Mouse (Mus musculus) forebrain, embryonic 13.5 days (tissue): Measurements from ENCODE around the gene Gjd3. TPM values are rescaled to one million over a fixed set of nuclear protein-coding genes. Genes with fewer than 3 reads are reported as not detected.
A peak's percentile ranks its signal among the peaks of the same experiment; 100 is the strongest.
"Not testable (repeated sequence)": the region's sequence is repeated elsewhere in the genome, so short reads cannot be mapped to it uniquely, and the experiment has no call there.

ENCODE experiments used
- ATAC-seq: fragments of 200-750 bp; cut with Nextera tagmentation; 2 replicates; pipeline ENCODE4 v1.8.0; 2017
- H3K27ac ChIP-seq: fragments of 300-500 bp; sonication (generic); 2 replicates; pipeline ENCODE4 v1.5.1; 2015; ENCODE audit warnings: inconsistent platforms, mild to moderate bottlenecking, moderate library complexity
- H3K27me3 ChIP-seq: fragments of 300-500 bp; sonication (generic); 2 replicates; pipeline ENCODE4 v1.6.1; 2015; ENCODE audit warnings: mild to moderate bottlenecking, inconsistent platforms
- H3K36me3 ChIP-seq: fragments of 300-500 bp; sonication (generic); 2 replicates; pipeline ENCODE4 v1.6.1; 2015; ENCODE audit warnings: mild to moderate bottlenecking, inconsistent platforms; ENCODE audit not compliant: poor library complexity, severe bottlenecking
- H3K4me1 ChIP-seq: fragments of 300-500 bp; sonication (generic); 2 replicates; pipeline ENCODE4 v1.6.1; 2015; ENCODE audit warnings: inconsistent platforms
- H3K4me2 ChIP-seq: fragments of 300-500 bp; sonication (generic); 2 replicates; pipeline ENCODE4 v1.6.1; 2015; ENCODE audit warnings: inconsistent platforms, mild to moderate bottlenecking, moderate library complexity
- H3K4me3 ChIP-seq: fragments of 300-500 bp; sonication (generic); 2 replicates; pipeline ENCODE4 v1.5.1; 2015; ENCODE audit warnings: mild to moderate bottlenecking, inconsistent platforms
- H3K9ac ChIP-seq: fragments of 300-500 bp; sonication (generic); 2 replicates; pipeline ENCODE4 v1.6.1; 2015; ENCODE audit warnings: mild to moderate bottlenecking, inconsistent platforms
- H3K9me3 ChIP-seq: fragments of 300-500 bp; sonication (generic); replicated peaks from 2 replicates; pipeline ENCODE4 v1.6.1; 2016; ENCODE audit warnings: inconsistent platforms
- WGBS: fragments of 180-500 bp; shearing (Covaris S2); methylation state at CpG from one replicate; pipeline ENCODE4 v1.1.7; 2015; 5-methylcytosine and 5-hydroxymethylcytosine counted together
- polyA plus RNA-seq: library from polyadenylated mRNA; unstranded; fragments of >200 nt; fragmentation: Nextera tagmentation; extraction: Ambion mirVana; gene quantifications from 2 replicates; pipeline ENCODE4 v1.2.1, GENCODE M21; 2015

Gene Gjd3
- polyA plus RNA-seq, 1 experiment from 2014 or later = not detected

GRCm38 (mm10) chr11:98940776-98941175, 42.0 kb downstream of the Gjd3 start:
- Histone ChIP-seq H3K9ac (peak overlapping the region; percentile 69), H3K4me2 (peak overlapping the region; percentile 85), H3K27ac (peak overlapping the region; percentile 89), H3K9me3 (no peaks in the 10 kb centered on the region), H3K4me3 (peak overlapping the region; percentile 48), H3K27me3 (peaks cover 8% of the 10 kb centered on the region), H3K36me3 (no peaks in the 10 kb centered on the region), H3K4me1 (peaks cover 97% of the 10 kb centered on the region)
- 11% methylated on average over 3 of the region's 3 CpGs for WGBS
- ATAC-seq = no peak

DNA sequence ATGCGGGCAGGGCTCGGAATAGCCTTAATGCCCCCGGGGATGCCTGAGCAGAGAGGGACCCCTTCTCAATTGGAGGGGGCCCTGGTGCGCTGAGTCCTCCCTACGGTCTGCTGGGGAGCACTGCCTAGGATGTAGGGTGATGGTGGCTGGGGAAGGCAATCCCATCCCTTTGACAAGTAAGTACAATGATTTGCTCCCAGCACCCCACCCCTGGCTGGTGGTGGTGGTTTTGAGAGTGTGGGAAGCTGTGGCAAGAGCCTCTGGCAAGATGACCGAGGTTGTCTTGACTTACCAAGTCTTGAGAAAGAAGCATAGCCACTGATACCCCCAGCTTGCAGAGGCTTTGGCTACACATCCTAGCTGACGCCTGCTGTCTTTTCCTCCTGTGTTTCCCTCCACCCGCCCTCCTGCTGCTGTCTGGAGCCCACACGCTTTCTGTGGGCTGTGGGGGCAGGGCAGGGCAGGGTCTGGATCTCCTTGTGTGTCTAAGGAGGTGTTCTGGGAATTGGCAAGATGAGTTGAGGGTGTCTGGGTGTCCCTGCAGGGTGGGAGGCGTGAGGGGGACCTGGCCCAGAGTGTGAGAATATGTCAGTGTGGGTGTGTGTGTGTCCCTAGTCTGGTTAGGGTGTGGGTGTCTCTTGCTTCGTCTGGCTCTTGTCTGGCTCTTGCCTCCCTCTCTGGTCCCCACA, 42.7 kb downstream of the Gjd3 start:
- Histone ChIP-seq H3K9me3 (no peaks in the 10 kb centered on the region), H3K27ac (peak overlapping the region; percentile 89; the same call in 1 of the 2 replicates), H3K36me3 (no peaks in the 10 kb centered on the region), H3K4me3 (no peak overlapping the region), H3K4me1 (peaks cover 91% of the 10 kb centered on the region), H3K27me3 (peaks cover 13% of the 10 kb centered on the region), H3K4me2 (peak overlapping the region; percentile 85), H3K9ac (peak overlapping the region; percentile 69)
- 51% methylated on average over 11 of the region's 11 CpGs for WGBS
- ATAC-seq = no peak

- Histone ChIP-seq H3K4me3 (no peak overlapping the region), H3K27ac (no peak overlapping the region), H3K27me3 (peaks cover 19% of the 10 kb centered on the region), H3K9me3 (no peaks in the 10 kb centered on the region), H3K36me3 (no peaks in the 10 kb centered on the region), H3K9ac (peak overlapping the region; percentile 69; the same call in 1 of the 2 replicates), H3K4me1 (peaks cover 83% of the 10 kb centered on the region), H3K4me2 (peak overlapping the region; percentile 90; the same call in 1 of the 2 replicates)
- ATAC-seq = no peak
- WGBS = 62% methylated on average over 15 of the region's 15 CpGs
Measured at GRCm38 (mm10) chr11:98939084-98939952, 43.5 kb downstream of the Gjd3 start.

DNA sequence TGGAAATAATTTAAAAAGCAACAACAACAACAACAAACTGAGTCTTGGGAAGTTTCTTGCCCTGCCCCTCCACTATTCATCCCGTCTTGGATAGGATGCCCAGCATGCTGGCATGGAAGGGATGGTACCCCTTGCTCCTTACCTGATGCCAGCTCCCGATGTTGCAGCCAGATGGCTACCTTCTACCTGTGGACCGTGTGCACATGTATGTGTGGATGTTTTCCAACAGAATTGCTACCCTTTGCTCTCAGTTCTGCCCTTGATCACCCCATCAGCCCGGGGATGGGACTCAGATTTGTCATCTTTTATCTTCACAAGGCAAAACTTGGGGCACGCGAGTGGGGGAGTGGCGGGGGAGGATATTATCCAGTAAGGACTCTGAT, 44.1 kb downstream of the Gjd3 start:
- Histone ChIP-seq H3K4me1 (peaks cover 77% of the 10 kb centered on the region), H3K27me3 (peaks cover 19% of the 10 kb centered on the region), H3K4me3 (peak overlapping the region; percentile 52; the same call in 1 of the 2 replicates), H3K4me2 (peak overlapping the region; percentile 90), H3K9me3 (no peaks in the 10 kb centered on the region), H3K27ac (no peak overlapping the region), H3K9ac (no peak overlapping the region), H3K36me3 (no peaks in the 10 kb centered on the region)
- WGBS = 52% methylated on average over 7 of the region's 7 CpGs
- ATAC-seq = no peak

GRCm38 (mm10) chr11:98937914-98938694, 44.7 kb downstream of the Gjd3 start:
- no peak for ATAC-seq
- Histone ChIP-seq H3K9ac (peak overlapping the region; percentile 66), H3K4me3 (peak overlapping the region; percentile 52), H3K27ac (peak overlapping the region; percentile 21; the same call in 1 of the 2 replicates), H3K27me3 (peaks cover 19% of the 10 kb centered on the region), H3K4me2 (peak overlapping the region; percentile 90), H3K36me3 (no peaks in the 10 kb centered on the region), H3K4me1 (peaks cover 74% of the 10 kb centered on the region), H3K9me3 (no peaks in the 10 kb centered on the region)
- under 1% methylated on average over 39 of the region's 39 CpGs for WGBS

GRCm38 (mm10) chr11:98937410-98937913, 45.4 kb downstream of the Gjd3 start:
- H3K4me1 ChIP-seq = peaks cover 74% of the 10 kb centered on the region
- peaks cover 19% of the 10 kb centered on the region for H3K27me3 ChIP-seq
- under 1% methylated on average over 36 of the region's 38 CpGs for WGBS
- peak; percentile 90 for ATAC-seq
- no peaks in the 10 kb centered on the region for H3K9me3 ChIP-seq
- 0 out of 2 replicates have a peak overlapping the region, but pooled peaks have one; percentile 21 for H3K27ac ChIP-seq
- peak overlapping the region; percentile 90 for H3K4me2 ChIP-seq
- H3K9ac ChIP-seq = peak overlapping the region; percentile 66
- no peaks in the 10 kb centered on the region for H3K36me3 ChIP-seq
- peak overlapping the region; percentile 52 for H3K4me3 ChIP-seq

DNA sequence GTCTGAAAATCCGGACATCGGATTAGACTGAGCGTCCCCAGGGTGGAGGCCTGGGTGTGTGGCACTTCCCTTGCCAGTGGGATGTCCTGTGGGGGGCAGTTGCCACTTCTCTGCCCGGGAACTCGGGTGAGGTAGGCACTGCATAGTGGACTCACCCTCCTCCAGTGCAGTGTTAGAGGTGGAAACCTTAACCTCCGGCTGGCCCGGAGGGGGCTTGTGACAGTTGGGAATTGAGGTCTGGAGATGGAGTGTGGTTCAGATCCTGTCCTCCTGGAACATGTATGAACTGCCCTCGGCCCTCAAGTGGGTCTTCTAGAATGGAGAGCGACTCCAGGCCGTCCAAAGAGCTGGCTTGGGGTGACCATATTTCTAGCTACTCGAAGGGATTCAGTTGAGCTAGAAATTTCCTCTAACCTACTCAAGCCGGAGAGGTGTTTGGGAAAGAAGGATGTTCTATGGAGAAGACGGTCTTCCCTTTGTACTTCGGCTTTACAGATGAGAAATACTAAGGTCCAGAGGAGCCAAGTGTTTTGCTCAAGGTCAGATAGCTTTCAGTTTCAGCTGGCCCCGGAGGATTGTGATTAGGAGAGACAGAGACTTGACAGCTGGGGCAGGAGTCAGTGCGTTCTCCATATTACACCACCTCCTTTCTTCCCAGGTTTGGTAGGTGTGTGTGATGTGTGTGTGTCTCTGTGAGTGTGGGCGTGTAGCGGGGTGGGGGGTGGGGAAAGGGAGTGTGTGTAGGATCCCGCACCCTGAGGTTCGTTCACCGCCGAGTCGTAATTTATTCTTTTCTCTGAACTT, 46.0 kb downstream of the Gjd3 start:
- Histone ChIP-seq H3K9ac (peak overlapping the region; percentile 66), H3K27me3 (peaks cover 19% of the 10 kb centered on the region), H3K4me3 (peak overlapping the region; percentile 52), H3K27ac (no peak overlapping the region), H3K36me3 (no peaks in the 10 kb centered on the region), H3K4me1 (peaks cover 74% of the 10 kb centered on the region), H3K9me3 (no peaks in the 10 kb centered on the region), H3K4me2 (peak overlapping the region; percentile 90)
- ATAC-seq = peak; percentile 34
- WGBS = 3% methylated on average over 23 of the region's 23 CpGs

GRCm38 (mm10) chr11:98936170-98936569, 46.6 kb downstream of the Gjd3 start:
- Histone ChIP-seq H3K4me2 (peak overlapping the region; percentile 90), H3K4me3 (peak overlapping the region; percentile 20; the same call in 1 of the 2 replicates), H3K36me3 (no peaks in the 10 kb centered on the region), H3K4me1 (peaks cover 74% of the 10 kb centered on the region), H3K27ac (no peak overlapping the region), H3K9me3 (no peaks in the 10 kb centered on the region), H3K9ac (peak overlapping the region; percentile 51), H3K27me3 (peaks cover 19% of the 10 kb centered on the region)
- WGBS = 2% methylated on average over 29 of the region's 29 CpGs
- no peak for ATAC-seq

DNA sequence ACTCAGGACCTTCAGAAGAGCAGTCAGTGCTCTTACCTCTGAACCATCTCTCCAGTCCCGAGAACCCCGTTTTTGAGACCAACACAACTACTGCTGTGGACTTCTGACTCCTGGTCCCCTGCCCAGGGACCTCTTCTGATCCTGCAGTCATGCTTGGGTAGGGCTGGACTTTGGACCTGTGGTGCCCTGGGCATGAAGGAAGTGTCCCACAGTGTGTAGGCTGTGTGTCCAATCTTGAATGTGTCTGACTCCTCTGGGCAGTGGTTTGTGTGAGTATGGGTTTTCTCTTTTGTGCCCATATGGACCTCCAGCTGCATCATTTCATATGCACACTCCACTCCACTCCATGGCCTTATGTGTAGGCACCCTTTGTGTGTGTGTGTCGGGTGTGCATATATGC, 47.7 kb downstream of the Gjd3 start:
- WGBS = 95% methylated on average over 3 of the region's 3 CpGs
- no peak overlapping the region for H3K27ac ChIP-seq
- H3K4me3 ChIP-seq = no peak overlapping the region
- H3K4me1 ChIP-seq = peaks cover 74% of the 10 kb centered on the region
- no peak for ATAC-seq
- H3K4me2 ChIP-seq = no peak overlapping the region
- H3K36me3 ChIP-seq = no peaks in the 10 kb centered on the region
- H3K9me3 ChIP-seq = no peaks in the 10 kb centered on the region
- peaks cover 19% of the 10 kb centered on the region for H3K27me3 ChIP-seq
- no peak overlapping the region for H3K9ac ChIP-seq

- peaks cover 19% of the 10 kb centered on the region for H3K27me3 ChIP-seq
- no peak overlapping the region for H3K27ac ChIP-seq
- no peak for ATAC-seq
- H3K9me3 ChIP-seq = no peaks in the 10 kb centered on the region
- no peak overlapping the region for H3K4me3 ChIP-seq
- 85% methylated on average over 3 of the region's 3 CpGs for WGBS
- H3K4me1 ChIP-seq = peaks cover 74% of the 10 kb centered on the region
- H3K36me3 ChIP-seq = no peaks in the 10 kb centered on the region
- H3K4me2 ChIP-seq = no peak overlapping the region
- no peak overlapping the region for H3K9ac ChIP-seq
Measured at GRCm38 (mm10) chr11:98934367-98934766, 48.4 kb downstream of the Gjd3 start.

- 81% methylated on average over 2 of the region's 2 CpGs for WGBS
- ATAC-seq, H3K9me3 ChIP-seq, H3K4me2 ChIP-seq, H3K4me3 ChIP-seq, H3K36me3 ChIP-seq, H3K27ac ChIP-seq, H3K9ac ChIP-seq: not testable (repeated sequence)
- Histone ChIP-seq H3K4me1 (peaks cover 74% of the 10 kb centered on the region), H3K27me3 (peaks cover 19% of the 10 kb centered on the region)
Measured at GRCm38 (mm10) chr11:98933847-98934246, 49.0 kb downstream of the Gjd3 start.
